Mouse (Mus musculus): ENCODE measurements around the gene Lrwd1.
"Not testable (repeated sequence)": the region's sequence is repeated elsewhere in the genome, so short reads cannot be mapped to it uniquely, and the experiment has no call there.

- TF ChIP-seq POLR2A (IDR thresholded peaks at IDR 0.05; ENCODE audit: low read depth, low read length); CTCF (IDR thresholded peaks at IDR 0.05; ENCODE audit: borderline replicate concordance, insufficient read depth, low read length): not testable (repeated sequence)
Observed at GRCm38 (mm10) chr5:136113546-136113945, 22.3 kb downstream of the Lrwd1 start.

Data from embryonic fibroblast, embryonic 13.5 days (primary cell).